Mouse (Mus musculus) midbrain, embryonic 15.5 days (tissue): ENCODE data around the gene Cmah. TPM values are rescaled to one million over a fixed set of nuclear protein-coding genes. Genes with fewer than 3 reads are reported as not detected.

Source experiments
- ATAC-seq: fragments of 200-750 bp; cut with Nextera tagmentation; replicated peaks from 2 replicates; pipeline ENCODE4 v1.8.0; 2017; ENCODE audit warnings: moderate TSS enrichment
- H3K27ac ChIP-seq: fragments of 300-500 bp; sonication (generic); 2 replicates; pipeline ENCODE4 v1.5.1; 2015; ENCODE audit warnings: mild to moderate bottlenecking, inconsistent platforms
- H3K27me3 ChIP-seq: fragments of 300-500 bp; sonication (generic); replicated peaks from 2 replicates; pipeline ENCODE4 v1.6.1; 2015; ENCODE audit warnings: inconsistent platforms
- H3K36me3 ChIP-seq: fragments of 300-500 bp; sonication (generic); replicated peaks from 2 replicates; pipeline ENCODE4 v1.6.1; 2015; ENCODE audit warnings: inconsistent platforms
- H3K4me1 ChIP-seq: fragments of 300-500 bp; sonication (generic); 2 replicates; pipeline ENCODE4 v1.6.1; 2015; ENCODE audit warnings: inconsistent platforms
- H3K4me2 ChIP-seq: fragments of 300-500 bp; sonication (generic); 2 replicates; pipeline ENCODE4 v1.6.1; 2015; ENCODE audit warnings: inconsistent platforms, mild to moderate bottlenecking, moderate library complexity
- H3K4me3 ChIP-seq: fragments of 300-500 bp; sonication (generic); 2 replicates; pipeline ENCODE4 v1.5.1; 2015; ENCODE audit warnings: mild to moderate bottlenecking, inconsistent platforms
- H3K9ac ChIP-seq: fragments of 300-500 bp; sonication (generic); 2 replicates; pipeline ENCODE4 v1.6.1; 2015; ENCODE audit warnings: mild to moderate bottlenecking, inconsistent platforms
- H3K9me3 ChIP-seq: fragments of 300-500 bp; sonication (generic); 2 replicates; pipeline ENCODE4 v1.6.1; 2016; ENCODE audit warnings: inconsistent platforms
- WGBS: fragments of 180-500 bp; shearing (Covaris S2); methylation state at CpG from one replicate; pipeline ENCODE4 v1.1.7; 2015; ENCODE audit warnings: mixed read lengths; 5-methylcytosine and 5-hydroxymethylcytosine counted together
- polyA plus RNA-seq: library from polyadenylated mRNA; unstranded; fragments of >200 nt; fragmentation: Nextera tagmentation; extraction: Ambion mirVana; gene quantifications from 2 replicates; pipeline ENCODE4 v1.2.1, GENCODE M21; 2015

Cmah gene
- polyA plus RNA-seq, 1 experiment from 2014 or later: 0.18 TPM

DNA sequence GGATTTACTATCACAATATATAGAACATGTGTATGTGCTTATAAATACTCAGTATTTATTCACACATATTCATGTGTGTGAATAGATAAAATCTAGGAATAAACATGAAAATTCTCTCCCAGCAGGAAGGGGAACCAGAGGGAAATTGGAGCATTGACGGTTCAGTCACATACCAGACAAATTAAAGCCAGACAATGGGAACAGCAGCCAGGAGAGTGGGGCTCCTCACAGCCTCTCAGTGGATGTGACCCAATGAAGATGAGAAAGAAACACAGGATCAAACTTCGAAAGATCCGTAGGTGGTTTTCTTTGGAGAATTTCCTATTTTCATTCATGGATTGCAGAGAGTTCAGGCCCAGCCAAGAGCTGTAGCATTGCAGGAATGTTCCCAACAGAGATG lies 163.9 kb downstream of the Cmah start:
- Histone ChIP-seq H3K4me1 (peaks cover 8% of the 10 kb centered on the region; the same call in 1 of the 2 replicates), H3K4me3 (no peak overlapping the region), H3K27ac (no peak overlapping the region), H3K9me3 (no peaks in the 10 kb centered on the region), H3K27me3 (no peaks in the 10 kb centered on the region), H3K36me3 (no peaks in the 10 kb centered on the region), H3K9ac (no peak overlapping the region), H3K4me2 (no peak overlapping the region)
- ATAC-seq: no peak
- WGBS: 71% methylated on average over 3 of the region's 3 CpGs

DNA sequence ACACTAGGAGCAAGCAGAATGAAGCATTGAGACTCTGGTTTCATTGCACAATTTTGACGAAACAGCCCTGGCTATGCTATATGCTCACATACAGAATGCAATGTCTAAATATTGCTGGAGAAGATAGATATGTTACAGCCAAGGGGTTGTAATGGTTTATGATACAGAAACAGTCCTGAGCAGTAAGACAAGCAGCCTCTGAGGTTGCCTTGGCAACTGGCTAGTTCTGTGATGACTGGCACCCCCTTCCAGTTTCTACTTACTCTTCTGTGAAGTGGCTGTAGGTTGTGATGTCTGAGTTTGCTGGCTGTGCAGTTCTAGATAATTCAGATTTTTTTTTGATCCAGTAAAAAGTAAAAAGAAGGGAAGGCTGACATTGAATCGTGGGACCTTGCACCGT lies 166.6 kb downstream of the Cmah start:
- H3K4me3 ChIP-seq: no peak overlapping the region
- no peak overlapping the region for H3K9ac ChIP-seq
- H3K36me3 ChIP-seq: no peaks in the 10 kb centered on the region
- ATAC-seq: peak; percentile 89
- H3K27me3 ChIP-seq: no peaks in the 10 kb centered on the region
- peaks cover 8% of the 10 kb centered on the region; the same call in 1 of the 2 replicates for H3K4me1 ChIP-seq
- H3K27ac ChIP-seq: 0 out of 2 replicates have a peak overlapping the region, but pooled peaks have one; percentile 42
- H3K4me2 ChIP-seq: no peak overlapping the region
- no peaks in the 10 kb centered on the region for H3K9me3 ChIP-seq
- 79% methylated on average over 3 of the region's 3 CpGs for WGBS

- Histone ChIP-seq H3K9me3 (no peaks in the 10 kb centered on the region), H3K27me3 (no peaks in the 10 kb centered on the region), H3K36me3 (no peaks in the 10 kb centered on the region), H3K4me3 (no peak overlapping the region), H3K4me1 (peaks cover 16% of the 10 kb centered on the region), H3K9ac (no peak overlapping the region), H3K4me2 (no peak overlapping the region), H3K27ac (no peak overlapping the region)
- 78% methylated on average over 5 of the region's 5 CpGs for WGBS
- ATAC-seq: no peak
These were observed 169.1 kb downstream of the Cmah start for GRCm38 (mm10) chr13:24496353-24496752.

GRCm38 (mm10) chr13:24497001-24497400 lies 169.8 kb downstream of the Cmah start:
- peaks cover 20% of the 10 kb centered on the region for H3K4me1 ChIP-seq
- H3K4me2 ChIP-seq: no peak overlapping the region
- H3K9me3 ChIP-seq: no peaks in the 10 kb centered on the region
- H3K36me3 ChIP-seq: no peaks in the 10 kb centered on the region
- H3K4me3 ChIP-seq: no peak overlapping the region
- no peaks in the 10 kb centered on the region for H3K27me3 ChIP-seq
- H3K9ac ChIP-seq: no peak overlapping the region
- no peak for ATAC-seq
- no peak overlapping the region for H3K27ac ChIP-seq
- WGBS: 88% methylated on average over 12 of the region's 12 CpGs

- 84% methylated on average over 6 of the region's 6 CpGs for WGBS
- H3K4me2 ChIP-seq: no peak overlapping the region
- no peak for ATAC-seq
These were observed 171.1 kb downstream of the Cmah start for GRCm38 (mm10) chr13:24498342-24498741.

DNA sequence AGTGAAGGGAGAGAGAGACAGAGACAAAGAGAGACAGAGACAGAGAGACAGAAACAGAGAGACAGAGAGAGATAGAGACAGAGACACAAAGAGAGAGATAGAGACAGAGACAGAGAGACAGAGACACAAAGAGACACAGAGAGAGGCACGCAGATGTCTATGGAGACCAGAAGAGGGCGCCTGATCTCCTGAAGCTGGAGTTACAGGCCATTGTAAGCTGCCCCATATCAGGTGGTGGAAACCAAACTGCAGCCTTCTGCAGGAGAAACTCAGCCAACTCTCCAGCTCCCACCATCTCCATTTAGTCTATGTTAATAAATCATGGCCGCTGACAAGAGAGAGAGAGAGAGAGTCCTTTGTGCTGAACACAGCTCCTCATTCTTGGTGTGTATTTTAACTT lies 172.3 kb downstream of the Cmah start:
- H3K9me3 ChIP-seq: no peaks in the 10 kb centered on the region
- H3K4me1 ChIP-seq: peaks cover 11% of the 10 kb centered on the region
- no peak for ATAC-seq
- WGBS: 44% methylated on average over 3 of the region's 3 CpGs
- H3K27me3 ChIP-seq: no peaks in the 10 kb centered on the region
- no peaks in the 10 kb centered on the region for H3K36me3 ChIP-seq
- H3K4me2 ChIP-seq: no peak overlapping the region
- H3K4me3 ChIP-seq: no peak overlapping the region
- no peak overlapping the region for H3K9ac ChIP-seq
- H3K27ac ChIP-seq: no peak overlapping the region

More at GRCm38 (mm10) chr13:24498342-24498741, 171.1 kb downstream of the Cmah start:
- Histone ChIP-seq H3K27me3 (no peaks in the 10 kb centered on the region), H3K4me3 (no peak overlapping the region), H3K9me3 (no peaks in the 10 kb centered on the region), H3K27ac (no peak overlapping the region), H3K9ac (no peak overlapping the region), H3K36me3 (no peaks in the 10 kb centered on the region), H3K4me1 (peaks cover 19% of the 10 kb centered on the region)

GRCm38 (mm10) chr13:24501179-24501905 lies 174.1 kb downstream of the Cmah start:
- Histone ChIP-seq H3K9ac (no peak overlapping the region), H3K4me1 (peaks cover 11% of the 10 kb centered on the region), H3K9me3 (no peaks in the 10 kb centered on the region), H3K36me3 (no peaks in the 10 kb centered on the region), H3K27ac (0 out of 2 replicates have a peak overlapping the region, but pooled peaks have one; percentile 8), H3K4me2 (peak overlapping the region; percentile 28; the same call in 1 of the 2 replicates), H3K4me3 (no peak overlapping the region), H3K27me3 (no peaks in the 10 kb centered on the region)
- 54% methylated on average over 25 of the region's 25 CpGs for WGBS
- peak; percentile 92 for ATAC-seq

DNA sequence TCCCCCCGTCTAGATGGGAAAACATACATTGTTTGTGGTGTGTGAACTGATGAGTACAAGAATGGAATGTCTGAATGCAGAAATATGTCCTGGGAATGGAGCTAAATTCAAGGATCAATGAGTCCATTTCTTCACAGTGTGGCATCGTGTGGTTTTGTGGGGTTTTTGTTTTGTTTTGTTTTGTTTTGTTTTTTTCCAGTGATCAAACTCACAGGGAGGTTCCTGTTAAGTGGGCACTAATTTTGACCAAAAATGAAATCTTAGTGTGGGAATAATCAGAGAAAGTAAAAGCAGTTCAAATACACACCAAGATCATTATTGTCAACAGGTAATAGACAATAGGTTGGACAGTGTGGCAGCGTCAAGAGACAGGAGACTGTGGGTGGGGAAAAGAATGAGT lies 174.7 kb downstream of the Cmah start:
- Histone ChIP-seq H3K9me3 (no peaks in the 10 kb centered on the region), H3K9ac (no peak overlapping the region), H3K4me3 (no peak overlapping the region), H3K4me2 (no peak overlapping the region), H3K27ac (no peak overlapping the region), H3K27me3 (no peaks in the 10 kb centered on the region), H3K4me1 (peaks cover 11% of the 10 kb centered on the region), H3K36me3 (no peaks in the 10 kb centered on the region)
- ATAC-seq: no peak
- WGBS: 82% methylated on average over 3 of the region's 3 CpGs

DNA sequence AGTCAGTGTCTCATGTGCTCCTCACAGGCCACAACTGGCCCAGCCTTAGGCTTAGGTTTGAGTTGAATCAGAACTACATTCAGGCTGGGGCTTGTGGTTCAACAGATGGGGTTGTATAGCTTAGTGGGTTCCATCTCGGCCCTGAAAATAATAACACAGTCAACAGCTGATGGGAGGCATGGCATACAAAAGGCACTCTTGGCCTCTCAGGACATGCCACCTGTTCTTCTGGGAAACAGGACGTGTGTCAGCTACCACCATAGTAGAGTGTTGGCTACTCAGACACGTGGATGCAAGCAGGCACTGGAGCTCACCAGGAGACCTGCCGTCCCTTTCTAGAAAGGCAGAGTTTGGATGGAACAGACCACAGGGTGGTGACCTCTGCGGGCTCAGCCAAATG lies 178.6 kb downstream of the Cmah start:
- WGBS: 80% methylated on average over 5 of the region's 5 CpGs
- H3K4me1 ChIP-seq: peaks cover 9% of the 10 kb centered on the region
- H3K4me3 ChIP-seq: no peak overlapping the region
- H3K9me3 ChIP-seq: no peaks in the 10 kb centered on the region
- H3K36me3 ChIP-seq: no peaks in the 10 kb centered on the region
- ATAC-seq: no peak
- no peak overlapping the region for H3K4me2 ChIP-seq
- H3K9ac ChIP-seq: no peak overlapping the region
- H3K27ac ChIP-seq: no peak overlapping the region
- H3K27me3 ChIP-seq: no peaks in the 10 kb centered on the region

- H3K36me3 ChIP-seq: no peaks in the 10 kb centered on the region
- H3K4me3 ChIP-seq: no peak overlapping the region
- H3K27me3 ChIP-seq: no peaks in the 10 kb centered on the region
- no peak overlapping the region for H3K9ac ChIP-seq
- no peak overlapping the region for H3K4me2 ChIP-seq
- ATAC-seq: no peak
- H3K9me3 ChIP-seq: no peaks in the 10 kb centered on the region
- H3K27ac ChIP-seq: no peak overlapping the region
- whole genome bisulfite sequencing: 79% methylated on average over 6 of the region's 6 CpGs
- no peaks in the 10 kb centered on the region for H3K4me1 ChIP-seq
These were observed 180.0 kb downstream of the Cmah start for GRCm38 (mm10) chr13:24507156-24507555.

DNA sequence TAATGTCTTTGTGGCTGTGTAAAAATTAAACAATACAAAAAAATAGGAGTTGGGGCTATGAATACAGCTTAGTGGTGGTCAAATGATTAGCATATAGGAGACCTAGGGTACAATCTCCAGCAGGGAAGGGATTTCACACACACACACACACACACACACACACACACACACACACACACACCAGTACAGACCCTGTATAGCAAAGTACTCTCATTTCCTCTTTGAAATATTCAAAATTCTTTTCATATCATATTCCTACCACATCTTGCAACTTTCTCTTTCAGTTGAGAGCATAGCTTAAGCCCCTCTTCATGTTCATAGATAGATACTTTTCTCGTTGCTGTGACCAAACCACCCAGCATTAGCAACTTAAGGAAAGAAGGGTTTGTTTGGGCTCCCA lies 181.7 kb downstream of the Cmah start:
- no peaks in the 10 kb centered on the region for H3K36me3 ChIP-seq
- no peak overlapping the region for H3K4me2 ChIP-seq
- no peaks in the 10 kb centered on the region for H3K27me3 ChIP-seq
- WGBS: 57% methylated on average over 1 of the region's 1 CpGs
- no peaks in the 10 kb centered on the region for H3K4me1 ChIP-seq
- no peaks in the 10 kb centered on the region for H3K9me3 ChIP-seq
- no peak for ATAC-seq
- no peak overlapping the region for H3K27ac ChIP-seq
- H3K9ac ChIP-seq: no peak overlapping the region
- no peak overlapping the region for H3K4me3 ChIP-seq

- H3K27ac ChIP-seq: no peak overlapping the region
- H3K9ac ChIP-seq: no peak overlapping the region
- WGBS: 96% methylated on average over 1 of the region's 1 CpGs
- no peak for ATAC-seq
- no peaks in the 10 kb centered on the region for H3K36me3 ChIP-seq
- no peak overlapping the region for H3K4me3 ChIP-seq
- H3K4me2 ChIP-seq: no peak overlapping the region
- H3K4me1 ChIP-seq: no peaks in the 10 kb centered on the region
- H3K27me3 ChIP-seq: no peaks in the 10 kb centered on the region
- no peaks in the 10 kb centered on the region for H3K9me3 ChIP-seq
These were observed 184.2 kb downstream of the Cmah start for GRCm38 (mm10) chr13:24511367-24511766.

- Histone ChIP-seq H3K27ac (no peak overlapping the region), H3K4me1 (no peaks in the 10 kb centered on the region), H3K36me3 (no peaks in the 10 kb centered on the region), H3K4me2 (no peak overlapping the region), H3K9ac (no peak overlapping the region), H3K9me3 (no peaks in the 10 kb centered on the region), H3K27me3 (no peaks in the 10 kb centered on the region), H3K4me3 (no peak overlapping the region)
- 80% methylated on average over 14 of the region's 14 CpGs for WGBS
- ATAC-seq: 0 out of 2 replicates have a peak, but pooled peaks have one; percentile 33
These were observed 184.8 kb downstream of the Cmah start for GRCm38 (mm10) chr13:24511932-24512520.
